Mouse (Mus musculus): Measurements from ENCODE around the gene Rapgef4.
A peak's percentile ranks its signal among the peaks of the same experiment; 100 is the strongest.

Gene Rapgef4

DNA sequence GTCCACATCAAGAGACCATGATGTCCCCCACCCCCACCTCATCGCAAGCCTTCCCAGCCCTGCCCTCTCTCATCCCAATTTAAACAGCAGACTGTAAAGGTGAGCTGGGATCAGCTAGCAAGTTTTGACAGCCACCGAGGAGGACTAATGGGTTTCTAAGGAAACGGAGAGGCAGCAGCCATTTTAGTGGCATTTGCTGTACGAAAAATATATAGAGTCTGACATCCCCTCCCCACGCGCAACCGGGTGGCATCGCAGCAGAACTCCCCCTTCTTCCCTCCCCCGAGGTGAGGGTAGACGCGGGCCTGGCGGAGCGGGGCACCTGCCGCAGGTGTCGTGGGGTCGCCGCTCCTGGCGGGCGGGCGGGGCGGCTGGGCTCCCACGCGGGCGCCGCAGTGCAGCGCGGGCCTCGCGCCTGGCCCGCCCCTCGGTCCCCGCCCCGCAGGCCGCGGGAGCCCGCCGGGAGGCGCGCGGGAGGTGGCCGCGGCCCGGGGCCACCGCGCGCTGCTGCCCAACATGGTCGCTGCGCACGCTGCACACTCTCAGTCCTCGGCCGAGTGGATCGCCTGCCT, at the start of gene Rapgef4:
Gene Rapgef4 (plus strand): TSS at position 470 of the 572 bp plus-strand sequence.
- no peak for DNase-seq (ENCODE audit: low spot score in 2 of 2)

DNA sequence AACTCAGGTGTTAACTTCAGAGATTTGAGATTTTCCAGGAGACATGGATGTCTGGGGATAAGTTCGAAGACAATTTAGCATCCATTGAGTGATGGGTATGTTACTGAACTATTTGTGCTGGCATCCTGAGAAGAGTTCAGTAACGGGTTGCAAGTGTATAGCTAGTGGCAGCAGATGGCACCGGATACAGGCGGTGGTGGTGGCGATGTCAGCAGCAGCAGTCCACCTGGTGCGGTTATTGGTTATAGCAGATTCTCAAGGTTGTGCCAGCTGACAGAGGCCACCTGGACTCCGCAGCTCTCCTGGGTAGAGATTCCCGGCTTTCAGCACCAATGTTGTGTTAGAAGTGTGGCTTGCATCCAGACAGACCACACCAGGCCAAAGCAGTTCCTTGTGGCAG, 47.0 kb upstream of the Rapgef4 start:
- DNase-seq (ENCODE audit: low spot score in 2 of 2) = no peak

DNA sequence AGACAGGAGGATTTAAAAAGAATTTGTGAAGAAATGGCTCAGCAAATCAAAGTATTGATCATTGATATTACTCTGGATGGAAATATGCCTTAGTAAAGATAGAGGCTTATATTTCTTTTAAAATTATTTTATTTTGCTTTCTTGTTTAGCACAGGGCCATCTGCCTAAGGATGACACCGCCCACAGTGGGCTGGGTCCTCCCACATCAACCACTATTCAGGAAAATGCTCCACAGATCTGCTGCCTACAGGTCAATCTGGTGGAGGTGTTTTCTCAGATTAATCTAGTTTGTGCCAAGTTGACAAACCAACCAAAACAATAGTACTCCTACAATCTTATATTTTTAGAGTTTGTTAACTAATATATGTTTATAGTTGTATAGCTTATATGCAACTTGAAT, 44.3 kb upstream of the Rapgef4 start:
- DNase-seq (ENCODE audit: low spot score in 2 of 2) = no peak

DNA sequence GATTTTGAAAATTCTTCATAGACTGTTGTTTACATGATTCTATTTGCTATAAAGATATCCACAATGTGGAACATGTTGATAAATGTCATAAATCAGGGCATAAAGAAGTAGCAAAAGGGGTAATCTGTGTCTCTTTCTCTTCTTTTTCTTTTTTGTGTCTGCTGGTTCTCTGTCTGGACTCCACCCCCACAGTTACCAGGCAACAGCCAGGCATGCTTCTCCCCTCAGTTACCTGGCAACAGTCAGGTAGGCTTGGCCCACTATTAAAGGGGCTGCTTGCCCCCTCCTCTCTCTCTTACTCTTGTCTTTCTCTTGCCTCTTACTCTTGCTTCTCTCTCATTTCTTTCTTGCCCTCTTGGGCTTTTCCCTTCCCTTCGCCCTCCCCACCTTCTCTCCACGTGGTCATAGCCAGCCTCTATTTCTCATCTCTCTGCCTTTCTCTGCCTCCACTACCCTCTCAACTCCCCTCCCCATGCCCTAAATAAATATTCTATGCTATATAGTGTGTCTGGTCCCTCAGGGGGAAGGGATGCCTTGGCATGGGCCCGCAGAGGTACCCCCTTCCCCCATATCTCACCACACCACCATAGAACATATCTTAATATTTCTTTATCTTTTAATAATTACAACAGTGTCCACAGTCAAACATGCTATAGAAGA, 43.3 kb upstream of the Rapgef4 start:
- no peak for DNase-seq (ENCODE audit: low spot score in 2 of 2)

DNA sequence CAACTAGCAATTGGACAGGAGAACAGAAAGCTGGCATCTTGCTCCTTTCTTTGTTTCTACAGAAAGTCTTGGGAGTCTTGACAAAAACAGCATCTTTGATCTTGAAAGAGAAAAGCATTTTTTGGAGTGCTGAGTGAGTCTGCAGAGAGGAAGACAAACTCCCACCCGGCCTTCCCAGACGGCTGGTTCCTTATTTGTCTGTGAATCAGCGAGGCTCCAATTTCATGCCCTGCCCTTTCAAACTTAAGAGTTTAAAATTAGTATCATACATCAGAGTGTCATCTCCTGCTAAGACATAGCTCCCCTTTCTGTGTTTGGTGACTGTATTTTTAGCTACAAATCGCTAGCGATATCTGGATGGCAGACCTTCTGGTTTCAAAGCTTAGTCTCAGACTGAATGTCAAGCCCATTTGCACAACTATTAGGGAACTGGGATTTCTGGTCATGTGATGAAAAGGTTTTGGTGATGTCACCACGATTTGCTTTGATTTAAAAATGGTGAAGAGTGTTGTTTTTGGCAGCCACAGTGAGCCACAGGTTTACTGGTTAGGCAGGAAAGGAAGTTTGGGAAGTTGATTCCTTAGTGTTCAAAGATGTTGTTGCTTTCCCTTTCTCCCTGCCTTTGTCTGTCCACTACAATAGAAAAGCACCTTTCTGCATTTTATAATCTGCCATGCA, 42.2 kb upstream of the Rapgef4 start:
- DNase-seq (ENCODE audit: low spot score in 2 of 2) = no peak

DNA sequence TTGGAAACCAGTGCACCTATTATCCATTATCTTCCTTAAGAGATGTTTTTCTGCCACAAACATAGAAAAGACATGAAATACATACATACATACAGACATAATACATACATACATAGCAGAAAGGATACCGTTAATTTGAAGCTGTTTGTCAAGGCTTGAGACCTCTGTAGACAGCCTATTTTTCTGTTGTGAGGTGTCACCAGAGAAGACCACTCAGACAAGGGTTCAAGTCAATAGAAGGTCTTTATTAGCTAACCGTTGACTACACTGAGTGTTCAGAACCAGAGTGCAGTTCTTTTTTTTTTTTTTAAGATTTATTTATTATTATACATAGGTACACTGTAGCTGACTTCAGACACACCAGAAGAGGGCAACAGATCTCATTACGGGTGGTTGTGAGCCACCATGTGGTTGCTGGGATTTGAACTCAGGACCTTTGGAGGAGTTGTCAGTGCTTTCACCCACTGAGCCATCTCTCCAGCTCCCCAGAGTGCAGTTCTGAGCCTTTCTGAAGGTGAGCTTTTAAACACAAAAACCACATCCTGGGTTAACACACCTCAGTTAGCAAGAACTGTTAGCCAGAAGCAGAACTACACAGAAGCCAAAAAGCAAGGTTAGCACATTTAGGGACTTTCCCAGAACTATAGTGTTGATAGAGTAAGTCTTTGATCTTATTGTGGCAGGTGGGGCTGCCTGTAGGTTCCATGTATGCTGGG, 39.9 kb upstream of the Rapgef4 start:
- no peak for DNase-seq (ENCODE audit: low spot score in 2 of 2)

DNA sequence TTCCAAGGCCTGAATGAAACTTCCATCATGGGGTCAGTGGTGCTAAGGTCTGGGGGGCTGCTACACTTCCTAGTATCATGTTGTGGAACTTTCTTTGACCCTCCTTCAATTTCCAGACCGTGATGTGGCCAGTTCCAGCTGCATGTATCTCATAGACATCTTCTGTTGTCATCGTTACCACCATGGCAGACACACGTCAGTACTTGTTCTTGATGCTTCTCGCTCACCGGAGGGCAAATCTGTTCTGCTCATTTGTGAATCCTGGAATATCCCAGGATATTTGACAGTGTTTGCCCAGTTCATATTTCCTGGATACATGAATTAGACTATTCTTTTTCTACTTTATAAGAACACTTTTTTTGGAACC, 39.3 kb upstream of the Rapgef4 start:
- DNase-seq (ENCODE audit: low spot score in 2 of 2) = no peak

DNA sequence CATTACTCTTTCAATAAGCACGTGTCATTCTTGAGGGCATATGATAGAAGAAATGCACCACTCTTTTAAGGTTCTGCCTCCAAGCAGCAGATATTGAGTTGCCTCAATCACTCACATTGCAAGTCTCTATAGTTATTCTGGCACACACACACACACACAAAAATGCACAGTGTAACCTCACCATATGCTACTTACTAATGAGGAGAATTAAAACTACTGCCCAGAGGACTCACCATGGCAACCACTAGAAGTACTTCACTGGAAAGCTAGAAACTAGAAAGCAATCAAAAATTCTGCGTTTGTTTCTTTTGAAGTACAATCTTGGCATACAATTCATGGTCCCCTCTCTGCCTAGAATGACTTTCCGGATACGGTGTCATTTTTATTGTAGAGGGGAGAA, 29.8 kb upstream of the Rapgef4 start:
- DNase-seq (ENCODE audit: low spot score in 2 of 2) = no peak

DNA sequence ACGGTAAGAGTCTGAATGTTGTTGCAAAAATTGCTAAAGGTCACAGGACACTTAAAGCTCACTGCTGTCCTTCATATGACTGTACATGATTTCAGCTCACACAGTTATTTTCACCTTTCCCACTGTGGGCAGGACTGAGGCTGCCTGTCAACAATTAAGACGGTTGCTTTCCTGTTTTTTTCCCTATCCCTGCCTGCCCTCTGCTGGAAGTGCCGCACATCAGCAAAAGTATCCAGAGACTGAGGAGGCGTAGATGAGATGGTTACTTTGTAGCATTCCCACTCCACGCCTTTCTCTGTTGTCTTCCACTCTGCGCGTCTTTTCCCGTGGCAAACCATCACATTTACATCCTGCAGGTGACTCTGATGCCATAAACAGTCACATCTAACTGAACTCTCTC, 25.4 kb upstream of the Rapgef4 start:
- DNase-seq (ENCODE audit: low spot score in 2 of 2) = peak in 1 of 2 experiments; percentile 30

DNA sequence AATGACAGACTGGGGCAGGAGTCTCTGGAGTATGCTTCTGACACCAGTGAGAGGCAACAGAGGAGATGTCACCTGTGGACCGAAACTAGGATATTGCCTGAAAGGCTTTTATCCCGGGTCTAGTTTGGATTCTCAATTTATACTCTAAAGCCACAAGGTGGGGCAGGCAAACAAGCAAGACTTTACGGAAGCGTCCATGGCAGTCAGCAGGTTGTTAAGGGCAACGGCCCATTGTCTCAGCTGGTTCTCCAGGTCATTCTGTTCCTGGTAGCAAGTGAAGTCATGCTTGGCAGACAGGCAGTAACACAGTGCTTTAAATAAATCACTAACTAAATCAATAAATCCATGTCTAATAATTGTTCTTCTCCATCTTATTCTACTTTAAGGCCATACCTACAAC, 24.6 kb upstream of the Rapgef4 start:
- no peak for DNase-seq (ENCODE audit: low spot score in 2 of 2)

DNA sequence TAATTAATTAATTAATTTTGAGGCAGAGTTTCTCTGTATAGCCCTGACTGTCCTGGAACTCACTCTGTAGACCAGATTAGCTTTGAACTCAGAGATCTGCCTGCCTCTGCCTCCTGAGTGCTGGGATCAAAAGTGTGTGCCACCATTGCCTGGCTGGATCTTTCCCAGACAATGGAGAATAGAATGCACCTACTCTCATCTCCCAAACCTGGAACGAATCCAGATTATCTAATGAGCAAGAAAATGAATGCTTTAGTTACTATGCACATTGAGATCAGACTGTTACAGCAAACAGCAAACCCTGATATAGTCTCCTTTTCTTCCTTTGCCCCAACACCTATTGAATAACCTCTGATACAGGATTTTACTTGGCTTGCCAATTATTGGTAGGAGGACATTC, 23.1 kb upstream of the Rapgef4 start:
- no peak for DNase-seq (ENCODE audit: low spot score in 2 of 2)

DNA sequence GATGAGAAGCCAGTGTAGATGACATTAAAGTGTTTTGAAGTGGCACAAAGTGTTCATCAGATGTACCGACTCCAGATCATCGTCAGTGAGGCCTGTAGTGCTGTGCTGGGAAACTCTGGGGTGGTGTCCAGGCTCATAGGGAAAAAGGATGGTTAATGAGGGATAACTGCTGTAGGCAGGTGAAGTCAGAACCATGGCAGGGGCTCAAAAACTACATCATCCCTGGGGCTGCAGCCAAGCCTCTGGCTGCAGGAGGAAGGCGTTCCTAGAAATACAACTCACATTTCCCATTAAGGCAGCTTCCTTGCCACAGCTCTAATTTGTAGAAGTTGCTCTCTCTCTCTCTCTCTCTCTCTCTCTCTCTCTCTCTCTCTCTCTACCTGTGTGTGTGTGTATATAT, 22.6 kb upstream of the Rapgef4 start:
- peak; percentile 49 to 72 for DNase-seq (ENCODE audit: low spot score in 2 of 2)

DNA sequence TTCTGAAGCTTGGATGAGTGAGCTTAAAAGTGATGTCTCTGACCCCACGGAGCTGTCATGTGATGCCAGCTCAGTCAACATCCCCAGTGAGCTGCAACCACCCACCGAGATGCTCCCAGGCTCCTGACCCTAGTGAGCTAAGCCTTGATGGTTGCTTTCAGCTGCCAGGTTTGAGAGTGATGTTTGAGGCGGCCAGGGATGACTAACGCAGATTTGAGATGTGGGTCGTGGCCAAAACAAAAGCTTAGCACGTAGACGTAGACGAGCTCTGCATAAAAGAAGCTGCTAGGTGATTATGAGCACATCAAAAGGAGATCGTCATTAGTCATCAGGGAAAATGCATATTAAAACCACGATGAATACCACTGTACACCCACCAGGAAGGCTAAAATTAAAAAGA, 16.8 kb upstream of the Rapgef4 start:
- DNase-seq (ENCODE audit: low spot score in 2 of 2) = no peak

DNA sequence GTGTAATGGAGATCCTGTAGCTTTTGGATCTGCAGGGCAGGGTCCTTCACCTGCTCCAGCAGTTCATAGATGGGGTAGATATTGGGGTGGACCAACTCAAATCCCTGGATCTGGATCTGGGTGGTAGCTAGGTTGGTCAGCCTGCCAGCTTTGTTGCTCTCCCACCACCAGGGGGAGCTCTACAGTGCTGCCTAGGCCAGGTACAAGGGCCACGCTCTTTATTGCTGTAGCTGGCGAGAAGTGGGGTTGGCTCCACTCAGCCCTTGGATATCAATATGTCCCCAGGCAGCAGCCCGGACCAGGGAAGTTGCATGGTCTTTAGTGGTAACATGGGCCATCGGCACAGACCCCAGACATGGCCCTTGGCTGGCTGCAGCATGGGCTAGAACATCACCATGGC, 15.6 kb upstream of the Rapgef4 start:
- no peak for DNase-seq (ENCODE audit: low spot score in 2 of 2)

DNA sequence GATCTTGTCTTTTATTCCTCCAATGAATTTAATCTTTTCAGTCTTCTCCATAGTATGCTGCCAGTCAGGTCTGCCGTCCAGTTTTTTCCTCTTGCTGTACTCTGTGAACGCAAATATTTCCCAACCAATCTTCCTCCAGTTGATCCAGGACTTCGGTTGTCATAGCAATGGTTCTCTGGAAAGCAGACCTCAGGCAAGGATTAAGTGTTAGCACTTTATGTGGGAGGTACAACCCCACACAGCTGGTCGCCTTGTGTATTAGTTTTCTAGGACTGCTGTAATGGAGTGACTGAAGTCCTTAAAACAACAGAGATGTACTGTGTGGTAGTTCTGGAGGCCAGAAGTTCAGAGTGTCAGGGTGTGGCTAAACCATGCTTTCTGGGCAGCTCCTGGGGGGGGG, 14.3 kb upstream of the Rapgef4 start:
- DNase-seq (ENCODE audit: low spot score in 2 of 2) = no peak

DNA sequence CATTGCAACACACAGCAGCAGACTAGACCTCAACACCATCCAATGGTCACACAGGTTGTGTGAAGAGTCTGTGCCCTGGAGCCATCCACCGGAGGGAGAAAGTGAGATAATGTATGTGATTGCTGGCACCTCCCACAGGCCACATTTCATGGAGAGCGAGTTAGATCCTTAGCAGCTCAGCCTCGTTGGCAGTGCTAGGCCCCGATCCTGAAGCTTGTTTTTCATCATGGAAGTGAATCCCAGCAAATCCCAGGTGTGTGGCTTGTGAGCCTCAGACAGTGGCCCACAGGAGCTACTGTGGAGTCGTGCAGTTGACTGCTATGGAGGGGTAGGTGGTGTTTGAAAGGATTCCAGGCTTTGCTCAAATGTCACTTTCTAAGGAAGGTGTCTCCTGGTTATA, 13.2 kb upstream of the Rapgef4 start:
- DNase-seq (ENCODE audit: low spot score in 2 of 2) = no peak

DNA sequence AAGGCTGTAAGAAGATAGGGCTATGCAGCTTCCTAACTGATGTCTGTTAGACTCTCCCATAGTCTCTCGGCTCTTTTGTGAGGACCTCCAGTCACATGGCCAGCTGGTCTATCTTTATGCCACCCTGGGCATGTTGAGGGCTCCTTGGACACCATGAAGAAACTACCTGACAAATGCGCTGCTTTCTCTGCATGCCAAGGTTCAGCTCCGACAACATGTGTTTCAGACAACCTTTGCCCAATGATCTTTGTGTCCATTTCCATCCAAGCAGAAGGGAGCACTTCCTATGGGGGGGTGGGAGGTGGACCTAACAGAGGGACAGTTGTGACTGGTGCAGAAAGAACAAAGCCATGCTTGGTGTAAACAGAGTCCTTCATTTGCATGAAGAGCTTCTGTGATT, 7.4 kb upstream of the Rapgef4 start:
- DNase-seq (ENCODE audit: low spot score in 2 of 2) = no peak

DNA sequence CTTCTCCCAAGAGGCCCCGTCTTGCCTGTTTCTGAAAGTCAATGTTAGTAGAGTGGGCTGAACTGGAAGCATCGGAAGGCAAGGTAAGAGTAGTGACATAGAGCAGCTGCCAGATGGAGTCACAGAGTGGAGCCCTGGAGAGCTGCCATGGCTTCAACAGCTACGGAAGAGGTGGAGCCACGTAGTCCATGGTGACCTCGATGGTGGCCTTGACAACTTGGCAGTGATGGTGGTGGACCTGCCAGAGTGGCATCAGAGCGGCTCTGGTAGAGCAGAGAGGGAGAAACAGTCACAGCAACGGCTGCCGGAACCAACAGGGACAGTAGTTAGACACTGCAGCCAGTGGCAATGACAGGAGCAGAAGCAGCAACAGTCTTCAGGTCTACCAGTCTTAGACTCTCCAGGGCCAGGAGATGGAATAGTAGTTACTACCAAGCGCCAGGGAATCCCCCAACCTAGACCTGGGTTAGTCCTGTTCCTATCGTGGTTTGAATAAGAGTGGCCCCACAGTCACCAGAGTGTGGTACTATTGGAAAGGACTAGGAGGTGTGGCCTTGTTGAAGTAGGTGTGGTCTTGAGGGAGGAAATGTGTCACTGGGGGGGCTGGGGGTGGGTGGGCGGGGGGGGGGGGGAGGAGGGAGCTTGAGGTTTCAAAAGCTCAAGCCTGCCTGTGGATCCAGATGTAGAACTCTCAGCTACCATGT, 6.7 kb upstream of the Rapgef4 start:
- DNase-seq (ENCODE audit: low spot score in 2 of 2) = no peak

DNA sequence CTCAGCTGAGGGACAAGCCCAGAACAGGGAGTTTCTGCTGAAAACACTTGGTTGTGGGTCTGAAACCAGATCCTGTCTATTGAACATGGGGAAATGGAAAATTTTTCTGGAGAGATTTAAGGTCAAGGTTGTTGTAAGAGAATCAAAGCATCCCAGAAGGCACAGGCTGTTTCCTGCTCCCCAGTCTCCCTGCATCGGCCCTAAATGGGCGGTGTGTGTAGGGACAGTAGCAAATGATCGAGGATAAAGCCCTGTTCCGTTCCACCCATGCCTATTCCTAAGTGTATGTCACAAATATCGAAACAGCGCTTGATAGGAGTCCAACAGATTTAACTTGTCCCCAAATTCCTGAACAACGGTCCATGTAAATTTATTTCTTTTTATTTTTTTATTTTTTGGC, 1.1 kb upstream of the Rapgef4 start:
- DNase-seq (ENCODE audit: low spot score in 2 of 2) = no peak

DNA sequence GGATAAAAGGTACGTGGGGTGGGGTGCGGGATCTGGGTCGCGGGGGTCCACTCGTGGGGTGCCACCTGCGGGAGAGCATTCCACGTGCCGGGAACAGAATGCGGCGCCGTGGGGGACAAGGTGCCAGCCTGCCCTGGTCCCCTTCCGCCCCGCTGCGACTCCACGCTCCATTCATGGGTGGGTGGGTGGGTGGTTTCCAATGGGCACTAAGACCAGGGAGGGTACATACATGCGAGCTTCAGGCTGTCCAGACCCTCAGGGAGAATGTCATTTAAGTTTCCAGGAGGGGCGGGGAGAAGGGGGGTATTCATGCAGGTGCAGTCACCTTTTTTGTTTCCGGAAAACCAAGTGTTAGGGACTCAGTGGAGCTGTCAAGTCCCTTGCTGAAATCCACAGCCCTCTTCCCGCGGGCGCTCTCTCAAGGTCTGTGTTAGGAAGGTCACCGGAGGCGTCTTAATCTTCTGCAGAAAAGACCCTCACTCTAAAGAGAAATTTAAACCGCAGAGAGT, 357 bp downstream of the Rapgef4 start:
- no peak for DNase-seq (ENCODE audit: low spot score in 2 of 2)

DNA sequence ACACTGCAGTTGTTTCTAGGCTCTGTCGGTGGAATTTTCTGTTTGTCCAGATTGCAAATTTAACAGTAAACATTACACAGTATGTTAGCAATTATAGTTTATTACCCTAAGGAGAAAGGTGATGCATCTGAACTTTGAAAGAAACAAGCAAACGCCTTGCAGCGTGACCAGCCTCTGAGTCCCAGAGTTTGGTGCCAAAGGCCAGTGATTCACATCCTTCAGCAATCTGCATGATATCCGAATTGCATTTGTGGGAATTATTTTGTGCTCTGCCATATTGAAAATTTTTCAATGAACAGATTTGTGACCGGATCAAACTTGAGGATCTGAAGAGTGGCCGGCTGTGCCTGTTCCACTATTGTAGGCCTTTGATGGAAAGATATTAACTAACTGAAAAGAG, 856 bp downstream of the Rapgef4 start:
- no peak for DNase-seq (ENCODE audit: low spot score in 2 of 2)
